Mouse (Mus musculus): ENCODE results near the gene Idh3b. TPM values are rescaled to one million over a fixed set of nuclear protein-coding genes. Genes with fewer than 3 reads are reported as not detected.

Idh3b gene
- polyA plus RNA-seq, 1 experiment from 2014 or later, result 106 TPM

- peak overlapping the region; percentile 56 for H3K4me3 ChIP-seq (ENCODE audit: low read depth, low read length)
- WGBS (ENCODE audit: insufficient replicate concordance), result 9% methylated on average over 20 of the region's 20 CpGs
- ATAC-seq (ENCODE audit: low read depth), result no peak
- H3K27me3 ChIP-seq (ENCODE audit: control insufficient read depth, insufficient read depth, low read depth, low read length), result peaks cover 73% of the 10 kb centered on the region
- no peaks in the 10 kb centered on the region for H3K9me3 ChIP-seq (replicated peaks; ENCODE audit: control insufficient read depth, low read length)
- H3K36me3 ChIP-seq (ENCODE audit: control insufficient read depth, insufficient read depth), result no peaks in the 10 kb centered on the region
- no peak overlapping the region for H3K27ac ChIP-seq (ENCODE audit: low read length)
- no peak overlapping the region for H3K9ac ChIP-seq (ENCODE audit: low read depth, low read length)
- peak overlapping the region; percentile 60 for H3K4me2 ChIP-seq (ENCODE audit: low read depth, low read length)
- H3K4me1 ChIP-seq (ENCODE audit: control insufficient read depth, low read depth, low read length), result no peaks in the 10 kb centered on the region; the same call in 1 of the 2 replicates
Measured at GRCm38 (mm10) chr2:130294218-130294935, 10.0 kb upstream of the Idh3b start.

GRCm38 (mm10) chr2:130293486-130293885 lies 9.1 kb upstream of the Idh3b start:
- no peaks in the 10 kb centered on the region for H3K9me3 ChIP-seq (replicated peaks; ENCODE audit: control insufficient read depth, low read length)
- no peaks in the 10 kb centered on the region; the same call in 1 of the 2 replicates for H3K4me1 ChIP-seq (ENCODE audit: control insufficient read depth, low read depth, low read length)
- no peak overlapping the region for H3K4me3 ChIP-seq (ENCODE audit: low read depth, low read length)
- H3K27ac ChIP-seq (ENCODE audit: low read length), result no peak overlapping the region
- ATAC-seq (ENCODE audit: low read depth), result no peak; the same call in 1 of the 2 replicates
- no peaks in the 10 kb centered on the region for H3K36me3 ChIP-seq (ENCODE audit: control insufficient read depth, insufficient read depth)
- H3K9ac ChIP-seq (ENCODE audit: low read depth, low read length), result no peak overlapping the region
- peaks cover 67% of the 10 kb centered on the region for H3K27me3 ChIP-seq (ENCODE audit: control insufficient read depth, insufficient read depth, low read depth, low read length)
- H3K4me2 ChIP-seq (ENCODE audit: low read depth, low read length), result no peak overlapping the region
- WGBS (ENCODE audit: insufficient replicate concordance), result 3% methylated on average over 4 of the region's 4 CpGs

GRCm38 (mm10) chr2:130293009-130293408 lies 8.7 kb upstream of the Idh3b start:
- no peaks in the 10 kb centered on the region; the same call in 1 of the 2 replicates for H3K4me1 ChIP-seq (ENCODE audit: control insufficient read depth, low read depth, low read length)
- H3K9me3 ChIP-seq (replicated peaks; ENCODE audit: control insufficient read depth, low read length), result no peaks in the 10 kb centered on the region
- WGBS (ENCODE audit: insufficient replicate concordance), result 30% methylated on average over 3 of the region's 3 CpGs
- no peak overlapping the region for H3K4me3 ChIP-seq (ENCODE audit: low read depth, low read length)
- H3K4me2 ChIP-seq (ENCODE audit: low read depth, low read length), result no peak overlapping the region
- H3K27me3 ChIP-seq (ENCODE audit: control insufficient read depth, insufficient read depth, low read depth, low read length), result peaks cover 63% of the 10 kb centered on the region
- no peaks in the 10 kb centered on the region for H3K36me3 ChIP-seq (ENCODE audit: control insufficient read depth, insufficient read depth)
- ATAC-seq (ENCODE audit: low read depth), result no peak
- H3K27ac ChIP-seq (ENCODE audit: low read length), result no peak overlapping the region
- H3K9ac ChIP-seq (ENCODE audit: low read depth, low read length), result no peak overlapping the region

- Histone ChIP-seq H3K36me3 (ENCODE audit: control insufficient read depth, insufficient read depth) (no peaks in the 10 kb centered on the region), H3K9ac (ENCODE audit: low read depth, low read length) (no peak overlapping the region), H3K4me2 (ENCODE audit: low read depth, low read length) (no peak overlapping the region), H3K4me3 (ENCODE audit: low read depth, low read length) (no peak overlapping the region), H3K4me1 (ENCODE audit: control insufficient read depth, low read depth, low read length) (no peaks in the 10 kb centered on the region; the same call in 1 of the 2 replicates), H3K27ac (ENCODE audit: low read length) (no peak overlapping the region), H3K27me3 (ENCODE audit: control insufficient read depth, insufficient read depth, low read depth, low read length) (peaks cover 47% of the 10 kb centered on the region), H3K9me3 (replicated peaks; ENCODE audit: control insufficient read depth, low read length) (no peaks in the 10 kb centered on the region)
- ATAC-seq (ENCODE audit: low read depth), result peak; percentile 36; the same call in 1 of the 2 replicates
- 4% methylated on average over 8 of the region's 8 CpGs for WGBS (ENCODE audit: insufficient replicate concordance)
Measured at GRCm38 (mm10) chr2:130291434-130291833, 7.1 kb upstream of the Idh3b start.

GRCm38 (mm10) chr2:130289086-130289485 lies 4.7 kb upstream of the Idh3b start:
- no peak overlapping the region for H3K4me3 ChIP-seq (ENCODE audit: low read depth, low read length)
- H3K27me3 ChIP-seq (ENCODE audit: control insufficient read depth, insufficient read depth, low read depth, low read length), result peaks cover 23% of the 10 kb centered on the region
- H3K27ac ChIP-seq (ENCODE audit: low read length), result no peak overlapping the region
- no peak for ATAC-seq (ENCODE audit: low read depth)
- H3K4me1 ChIP-seq (ENCODE audit: control insufficient read depth, low read depth, low read length), result no peaks in the 10 kb centered on the region
- H3K36me3 ChIP-seq (ENCODE audit: control insufficient read depth, insufficient read depth), result no peaks in the 10 kb centered on the region
- H3K9me3 ChIP-seq (replicated peaks; ENCODE audit: control insufficient read depth, low read length), result no peaks in the 10 kb centered on the region
- no peak overlapping the region for H3K9ac ChIP-seq (ENCODE audit: low read depth, low read length)
- no peak overlapping the region for H3K4me2 ChIP-seq (ENCODE audit: low read depth, low read length)
- WGBS (ENCODE audit: insufficient replicate concordance), result 51% methylated on average over 4 of the region's 4 CpGs

- Histone ChIP-seq H3K27ac (ENCODE audit: low read length) (no peak overlapping the region), H3K4me3 (ENCODE audit: low read depth, low read length) (no peak overlapping the region), H3K27me3 (ENCODE audit: control insufficient read depth, insufficient read depth, low read depth, low read length) (no peaks in the 10 kb centered on the region), H3K4me2 (ENCODE audit: low read depth, low read length) (no peak overlapping the region), H3K36me3 (ENCODE audit: control insufficient read depth, insufficient read depth) (peaks cover 50% of the 10 kb centered on the region), H3K9ac (ENCODE audit: low read depth, low read length) (no peak overlapping the region), H3K9me3 (replicated peaks; ENCODE audit: control insufficient read depth, low read length) (no peaks in the 10 kb centered on the region), H3K4me1 (ENCODE audit: control insufficient read depth, low read depth, low read length) (peaks cover 23% of the 10 kb centered on the region)
- 53% methylated on average over 4 of the region's 4 CpGs for WGBS (ENCODE audit: insufficient replicate concordance)
- ATAC-seq (ENCODE audit: low read depth), result no peak
Measured at GRCm38 (mm10) chr2:130280818-130281217, 3.5 kb downstream of the Idh3b start.

GRCm38 (mm10) chr2:130280224-130280623 lies 4.1 kb downstream of the Idh3b start:
- H3K4me3 ChIP-seq (ENCODE audit: low read depth, low read length), result no peak overlapping the region
- H3K9ac ChIP-seq (ENCODE audit: low read depth, low read length), result no peak overlapping the region
- WGBS (ENCODE audit: insufficient replicate concordance), result 53% methylated on average over 7 of the region's 7 CpGs
- peaks cover 55% of the 10 kb centered on the region for H3K36me3 ChIP-seq (ENCODE audit: control insufficient read depth, insufficient read depth)
- no peak for ATAC-seq (ENCODE audit: low read depth)
- 0 out of 2 replicates have a peak overlapping the region, but pooled peaks have one; percentile 2 for H3K27ac ChIP-seq (ENCODE audit: low read length)
- peaks cover 28% of the 10 kb centered on the region for H3K4me1 ChIP-seq (ENCODE audit: control insufficient read depth, low read depth, low read length)
- no peak overlapping the region for H3K4me2 ChIP-seq (ENCODE audit: low read depth, low read length)
- H3K9me3 ChIP-seq (replicated peaks; ENCODE audit: control insufficient read depth, low read length), result no peaks in the 10 kb centered on the region
- H3K27me3 ChIP-seq (ENCODE audit: control insufficient read depth, insufficient read depth, low read depth, low read length), result no peaks in the 10 kb centered on the region

- 22% methylated on average over 8 of the region's 8 CpGs for WGBS (ENCODE audit: insufficient replicate concordance)
Measured at GRCm38 (mm10) chr2:130279600-130280091, 4.7 kb downstream of the Idh3b start.

GRCm38 (mm10) chr2:130275649-130276048 lies 8.7 kb downstream of the Idh3b start:
- Histone ChIP-seq H3K9ac (ENCODE audit: low read depth, low read length) (peak overlapping the region; percentile 91), H3K9me3 (replicated peaks; ENCODE audit: control insufficient read depth, low read length) (no peaks in the 10 kb centered on the region), H3K4me1 (ENCODE audit: control insufficient read depth, low read depth, low read length) (peaks cover 27% of the 10 kb centered on the region), H3K27me3 (ENCODE audit: control insufficient read depth, insufficient read depth, low read depth, low read length) (no peaks in the 10 kb centered on the region), H3K36me3 (ENCODE audit: control insufficient read depth, insufficient read depth) (peaks cover 47% of the 10 kb centered on the region), H3K4me2 (ENCODE audit: low read depth, low read length) (peak overlapping the region; percentile 98), H3K4me3 (ENCODE audit: low read depth, low read length) (peak overlapping the region; percentile 94), H3K27ac (ENCODE audit: low read length) (peak overlapping the region; percentile 58)
- 17% methylated on average over 6 of the region's 6 CpGs for WGBS (ENCODE audit: insufficient replicate concordance)
- no peak for ATAC-seq (ENCODE audit: low read depth)

More at GRCm38 (mm10) chr2:130279600-130280091, 4.7 kb downstream of the Idh3b start:
- Histone ChIP-seq H3K9me3 (replicated peaks; ENCODE audit: control insufficient read depth, low read length) (no peaks in the 10 kb centered on the region), H3K9ac (ENCODE audit: low read depth, low read length) (no peak overlapping the region), H3K36me3 (ENCODE audit: control insufficient read depth, insufficient read depth) (peaks cover 55% of the 10 kb centered on the region), H3K27ac (ENCODE audit: low read length) (0 out of 2 replicates have a peak overlapping the region, but pooled peaks have one; percentile 2), H3K4me2 (ENCODE audit: low read depth, low read length) (no peak overlapping the region), H3K4me3 (ENCODE audit: low read depth, low read length) (no peak overlapping the region), H3K4me1 (ENCODE audit: control insufficient read depth, low read depth, low read length) (peaks cover 30% of the 10 kb centered on the region), H3K27me3 (ENCODE audit: control insufficient read depth, insufficient read depth, low read depth, low read length) (no peaks in the 10 kb centered on the region)
- ATAC-seq (ENCODE audit: low read depth), result no peak

All from liver, embryonic 16.5 days (tissue).